Mouse (Mus musculus): ENCODE measurements around the gene Arhgap40.

DNA sequence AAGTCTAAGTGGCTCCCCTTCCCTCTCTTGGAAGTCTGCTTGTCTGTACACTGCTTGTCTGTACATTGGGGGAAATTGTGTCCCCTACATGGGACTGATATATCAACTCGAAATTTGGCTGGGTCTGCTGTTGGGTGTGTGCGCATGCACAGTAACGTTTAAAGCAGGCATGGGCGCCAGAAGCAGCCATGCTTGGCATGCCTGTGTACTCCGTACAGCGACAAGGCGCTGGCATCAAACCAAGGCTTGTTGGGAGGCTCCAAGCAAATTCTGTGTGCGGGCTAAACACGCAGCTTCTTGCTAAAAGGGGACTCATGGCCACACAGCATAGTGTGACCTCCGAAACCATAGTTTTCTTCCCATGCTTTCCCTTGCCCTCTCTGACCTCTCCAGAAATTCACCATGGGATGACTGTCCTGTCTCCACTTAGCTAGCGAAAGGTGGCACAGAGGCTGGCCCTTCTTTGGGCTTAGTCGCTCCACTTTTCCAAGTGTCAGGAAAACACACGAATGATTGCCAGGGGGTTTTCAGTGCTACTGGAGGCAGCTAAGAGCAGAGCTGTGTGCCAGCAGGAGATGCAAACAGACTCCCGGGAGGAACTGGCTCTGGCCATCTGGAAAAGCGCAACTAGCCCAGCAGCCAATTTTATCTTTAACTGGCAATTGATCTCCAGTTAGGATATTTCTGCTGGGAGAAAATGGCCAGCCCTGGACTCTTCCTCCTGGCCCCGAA lies 11.7 kb downstream of the Arhgap40 start:
- TF ChIP-seq CTCF (IDR thresholded peaks at IDR 0.05; ENCODE audit: extremely low read depth, insufficient read length, insufficient replicate concordance, low read depth, low read length) (no peak), POLR2A (IDR thresholded peaks at IDR 0.05; ENCODE audit: low read depth, low read length) (no peak)

Measured in small intestine, adult 2 months (tissue).